Mouse (Mus musculus) frontal cortex, postnatal 10 days (tissue): ENCODE measurements around the gene Nfic.

Experiments used
- DNase-seq, 2 experiments: peaks; one replicate each; pipeline ENCODE4 v3.0.0; 2022; ENCODE audit warnings: low spot score in 2 of 2, mixed read lengths in 1 of 2

Gene Nfic

DNA sequence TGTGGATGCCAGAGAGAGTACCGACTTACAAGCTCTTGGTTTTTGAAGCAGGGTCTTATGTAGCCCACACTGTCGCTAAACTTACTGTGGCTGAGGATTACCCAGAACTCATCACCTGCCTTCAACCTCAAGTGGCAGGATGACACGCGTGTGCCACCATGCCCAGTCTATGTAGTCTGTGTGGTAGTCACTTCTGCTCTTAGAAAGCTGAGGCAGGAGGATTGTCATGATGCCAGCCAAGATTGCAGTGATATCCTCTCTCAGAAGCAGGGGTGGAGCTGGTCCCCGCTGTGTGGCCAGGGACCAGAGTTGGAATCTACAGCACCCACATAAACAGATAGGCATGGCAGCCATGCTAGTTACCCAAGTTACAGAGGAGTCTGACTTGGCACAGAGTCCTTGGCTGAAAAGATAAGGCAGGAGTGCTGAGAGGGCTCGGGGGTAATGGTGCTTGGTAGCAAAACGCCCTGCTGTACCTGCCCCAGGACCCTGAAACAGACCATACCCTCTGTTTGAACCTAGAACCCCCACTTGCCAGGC, 30.1 kb upstream of the Nfic start:
- no peak for DNase-seq

DNA sequence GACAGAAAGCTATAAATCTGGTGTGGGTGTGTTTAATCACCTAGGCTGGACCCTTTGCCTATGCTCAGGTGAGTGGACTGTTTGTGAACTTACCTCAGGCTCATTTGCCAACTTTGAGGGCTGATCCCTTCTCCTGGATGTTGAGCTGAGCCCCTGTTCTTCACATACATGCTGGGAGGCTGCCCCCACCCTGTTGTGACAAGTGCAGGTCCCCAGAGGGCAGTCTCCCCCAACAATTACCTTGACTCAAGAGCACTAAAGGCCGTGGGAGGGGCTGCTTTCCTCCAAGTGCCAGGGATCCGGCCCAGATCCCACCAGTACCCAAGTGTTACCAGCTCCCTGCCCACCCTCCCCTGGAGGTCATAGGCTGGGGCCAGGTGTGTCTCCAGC, 29.6 kb upstream of the Nfic start:
- DNase-seq: no peak

DNA sequence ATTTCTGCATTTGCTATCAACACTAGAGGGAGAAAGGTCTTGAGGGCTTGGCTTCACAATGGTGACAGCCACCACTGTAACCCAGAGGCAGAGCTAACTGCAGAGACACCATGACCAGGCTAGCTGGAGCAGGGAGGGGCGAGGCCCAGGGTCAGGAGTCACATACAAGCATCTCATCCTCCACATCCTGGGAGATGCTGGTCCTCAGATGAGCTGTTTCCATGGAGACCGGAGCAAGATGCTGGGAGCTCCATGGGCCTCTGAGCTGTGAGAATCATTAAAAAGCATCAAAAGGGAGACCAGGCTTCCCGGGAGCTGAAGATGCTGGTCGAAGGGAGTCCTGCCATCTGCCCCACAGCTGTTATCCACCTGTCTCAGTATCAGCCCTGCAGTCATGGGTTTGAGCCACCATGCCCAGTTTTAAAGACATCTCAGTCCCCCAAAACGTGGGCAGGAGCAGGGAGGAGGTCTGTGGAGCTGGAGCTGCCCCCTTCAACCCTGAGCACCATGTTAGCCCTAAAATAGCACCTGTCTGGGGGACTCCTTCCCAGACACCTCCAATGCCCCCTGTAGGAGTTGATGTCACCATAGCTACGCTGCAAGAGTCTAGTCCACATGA, 29.1 kb upstream of the Nfic start:
- no peak for DNase-seq

DNA sequence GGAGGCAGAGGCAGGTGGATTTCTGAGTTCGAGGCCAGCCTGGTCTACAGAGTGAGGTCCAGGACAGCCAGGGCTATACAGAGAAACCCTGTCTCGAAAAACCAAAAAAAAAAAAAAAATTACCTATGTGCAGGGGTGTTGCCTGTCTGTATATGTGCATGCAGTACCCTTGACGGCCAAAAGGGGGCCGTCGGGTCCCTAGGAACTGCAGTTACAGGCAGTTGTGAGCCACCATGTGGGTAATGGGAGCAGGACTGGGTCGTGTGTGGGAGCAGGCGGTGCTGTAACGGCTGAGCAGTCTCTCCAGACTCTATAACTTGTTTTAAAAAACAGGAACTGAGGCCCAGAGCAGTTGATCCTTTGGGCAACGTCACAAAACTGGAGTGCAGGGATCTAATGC, 28.5 kb upstream of the Nfic start:
- DNase-seq: no peak

DNA sequence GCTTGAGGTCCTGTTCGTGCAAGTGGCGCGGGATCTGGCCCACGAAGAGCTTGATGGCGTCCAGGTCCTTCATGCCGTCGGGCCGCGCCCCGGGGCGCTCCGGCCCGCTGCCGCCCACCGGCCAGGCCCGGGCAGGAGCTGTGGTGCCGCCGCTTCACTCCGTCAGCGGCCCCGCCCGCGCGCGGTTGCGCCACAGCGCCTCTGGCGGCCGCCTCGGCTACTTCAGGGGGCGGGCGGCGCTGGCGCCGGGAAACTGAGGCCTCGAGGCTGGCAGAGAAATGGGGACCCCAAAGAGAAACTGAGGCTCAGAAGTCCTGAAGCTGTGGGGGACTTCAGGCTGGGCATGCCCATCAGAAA, 27.1 kb upstream of the Nfic start, which contains the start of gene Celf5:
Gene Celf5, minus strand, starts transcription at position 177 of the 357 bp plus-strand sequence.
- peak in 1 of 2 experiments; percentile 72 for DNase-seq

DNA sequence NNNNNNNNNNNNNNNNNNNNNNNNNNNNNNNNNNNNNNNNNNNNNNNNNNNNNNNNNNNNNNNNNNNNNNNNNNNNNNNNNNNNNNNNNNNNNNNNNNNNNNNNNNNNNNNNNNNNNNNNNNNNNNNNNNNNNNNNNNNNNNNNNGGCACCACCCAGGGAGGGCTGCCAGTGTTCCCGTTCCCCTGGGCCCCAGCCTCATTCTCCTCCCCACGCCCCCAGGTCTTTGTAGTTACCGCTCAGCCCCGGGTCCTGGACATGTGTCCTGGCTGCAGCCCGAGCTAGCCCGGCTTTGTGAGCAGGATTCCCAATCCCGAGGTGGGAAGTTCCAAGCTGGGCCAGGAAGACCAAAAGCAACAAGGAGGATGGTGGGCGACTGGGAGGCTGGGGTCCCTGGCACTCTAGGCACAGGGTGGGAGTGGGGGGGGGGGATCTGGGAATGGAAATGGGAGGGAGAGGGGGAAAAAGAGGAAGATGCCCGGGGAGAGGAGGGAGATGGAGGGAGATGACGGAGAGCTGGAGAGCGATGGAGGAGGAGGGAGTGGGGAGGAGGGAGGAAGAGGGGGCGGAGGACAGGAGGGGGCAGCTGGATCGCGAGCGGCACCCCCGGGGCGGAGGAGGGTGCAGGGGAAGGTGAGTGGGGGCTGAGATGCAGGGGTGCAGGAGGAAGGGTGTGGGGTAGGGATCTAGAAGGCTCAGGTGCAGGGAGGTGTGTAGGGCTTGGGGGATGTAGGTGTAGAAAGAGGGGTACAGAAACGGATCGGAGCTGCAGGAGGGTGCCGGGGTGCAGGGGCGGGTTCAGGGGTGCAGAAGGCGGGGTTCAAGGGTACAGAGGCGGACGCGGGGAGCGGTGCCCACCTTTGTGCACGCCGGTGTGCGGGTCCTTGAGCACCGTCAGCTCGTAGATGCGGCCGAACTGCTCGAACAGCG, 26.4 kb upstream of the Nfic start:
- no peak for DNase-seq

DNA sequence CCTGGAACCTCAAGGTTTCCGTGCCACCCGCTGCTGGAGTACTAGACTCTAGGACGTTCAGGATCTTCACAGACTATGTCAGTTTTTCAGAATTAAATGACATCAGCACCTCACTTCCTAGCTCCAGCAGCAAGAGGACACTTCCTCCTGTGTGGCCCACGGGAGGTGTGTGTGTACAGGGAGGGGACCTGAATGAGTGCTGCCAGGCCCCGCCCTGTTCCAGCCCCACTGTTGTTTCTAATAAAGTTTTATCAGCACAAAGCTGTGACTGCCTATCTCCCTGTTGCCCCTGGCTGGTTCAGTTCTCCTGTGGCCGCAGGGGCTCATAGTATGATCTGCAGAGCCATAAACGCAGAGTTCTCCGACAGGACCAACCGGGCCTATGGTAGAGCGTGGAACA, 19.0 kb upstream of the Nfic start:
- no peak for DNase-seq

DNA sequence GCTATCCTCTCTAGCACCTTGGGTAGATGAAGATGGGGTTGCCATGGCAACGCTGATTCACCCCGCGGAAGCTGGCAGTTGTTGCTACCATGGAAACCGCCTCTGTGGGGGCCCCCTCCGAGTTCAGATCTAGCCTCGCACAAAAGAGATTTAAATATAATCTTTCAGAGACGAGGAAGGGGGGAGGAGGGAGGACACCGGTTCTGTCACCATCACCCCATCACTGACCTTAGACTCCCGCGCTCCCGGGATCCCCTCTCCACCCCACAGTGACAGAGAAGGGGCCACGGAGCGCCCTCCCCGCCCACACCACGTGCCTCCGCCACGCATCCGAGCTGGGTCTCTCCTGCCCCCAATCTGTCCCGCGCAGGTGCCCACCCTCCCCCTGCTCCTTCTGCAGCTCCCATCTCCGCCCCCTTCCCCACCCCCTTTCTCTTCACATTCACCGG, 17.6 kb upstream of the Nfic start:
- peak; percentile 87 to 91 for DNase-seq

DNA sequence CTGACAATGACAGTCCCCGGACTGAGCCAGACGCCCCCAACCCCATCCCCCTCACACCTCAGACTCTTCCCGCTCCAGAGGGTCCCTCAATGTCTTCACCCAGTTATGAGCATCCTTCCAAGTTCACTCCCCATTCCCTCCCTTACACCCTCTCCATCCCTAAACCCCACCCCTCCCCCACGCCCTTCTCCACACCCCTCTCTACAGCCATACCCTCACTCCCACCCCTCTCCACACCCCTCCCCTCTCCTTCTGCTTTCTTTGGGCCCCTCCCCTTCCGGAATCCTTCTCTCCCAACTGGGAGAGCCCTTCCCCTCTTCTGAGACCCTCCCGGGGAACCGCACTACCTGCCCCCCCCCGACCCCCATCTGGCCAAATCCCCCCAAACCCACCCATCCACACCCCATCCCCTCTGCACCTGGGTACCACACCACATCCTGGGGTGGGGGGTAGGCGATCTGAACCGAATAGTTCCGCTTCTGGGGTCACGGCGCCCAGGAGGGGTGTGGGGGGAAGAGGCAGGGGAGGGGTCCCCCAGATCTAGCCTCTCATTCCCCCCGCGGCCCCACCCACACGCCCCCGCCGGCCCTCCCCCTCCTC, 17.1 kb upstream of the Nfic start:
- no peak for DNase-seq

DNA sequence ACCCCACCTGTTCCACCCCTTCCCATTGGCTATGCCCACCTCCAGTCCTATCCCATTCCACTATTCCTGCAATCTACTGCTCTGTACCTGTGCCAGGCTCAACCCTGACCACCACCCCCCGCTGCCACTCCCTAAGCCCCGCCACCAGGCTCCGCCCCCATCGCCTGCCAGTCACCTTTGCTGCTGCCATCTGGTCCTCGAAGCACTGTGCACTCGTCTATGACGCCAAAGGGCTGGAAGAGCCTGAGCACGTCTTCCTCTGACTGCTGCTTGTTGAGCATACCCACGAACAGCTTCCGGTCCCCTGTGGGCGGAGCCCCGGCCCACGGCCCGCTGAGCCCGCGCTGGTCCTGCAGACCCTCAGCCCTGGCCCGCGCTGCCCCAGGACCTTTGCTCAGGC, 15.0 kb upstream of the Nfic start:
- DNase-seq: no peak

DNA sequence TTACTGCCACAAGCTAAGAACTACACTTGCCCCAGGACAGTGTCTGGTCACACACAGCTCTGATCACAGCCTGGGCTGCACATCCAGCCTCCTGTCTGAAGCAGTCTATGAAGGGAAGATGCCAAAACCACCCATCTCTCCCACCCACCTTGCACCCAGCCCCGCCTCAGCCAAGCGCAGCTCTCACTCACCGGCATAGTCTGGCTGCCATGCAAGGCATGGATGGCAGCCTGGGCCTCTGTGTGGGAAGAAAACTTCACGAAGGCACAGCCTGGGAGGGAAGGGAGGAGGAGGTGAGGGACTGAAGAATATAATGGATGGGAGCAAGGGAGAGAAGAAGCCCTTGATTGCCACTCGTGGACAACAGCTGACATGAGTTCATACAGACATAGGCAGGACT, 13.8 kb upstream of the Nfic start:
- DNase-seq: no peak

DNA sequence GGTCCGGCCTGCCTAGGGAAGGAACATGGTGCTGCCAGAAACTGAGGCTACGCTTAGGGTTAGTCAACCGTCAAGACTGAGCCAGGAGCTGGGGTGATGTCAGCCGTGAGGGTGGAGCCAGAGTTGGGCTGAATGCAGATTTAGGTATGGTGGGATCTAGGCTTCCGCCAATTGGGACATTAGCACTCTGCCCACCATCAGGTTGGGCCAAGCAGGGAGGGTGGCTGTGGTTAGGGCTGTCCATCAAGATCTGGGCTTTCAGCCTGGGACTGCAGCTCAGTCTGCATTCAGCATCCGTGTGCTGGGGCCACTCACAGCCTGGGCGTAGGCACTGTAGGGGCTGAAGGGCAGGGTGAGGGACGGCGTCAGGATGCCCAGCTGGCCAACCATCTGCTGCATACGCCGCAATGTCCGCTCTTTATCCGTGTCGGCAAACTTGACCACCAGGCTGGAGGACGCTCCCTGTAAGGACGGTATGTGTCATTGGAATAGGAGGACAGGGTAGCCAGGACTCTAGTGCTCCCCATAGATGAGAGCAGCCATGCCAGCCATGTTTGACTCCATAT, 12.3 kb upstream of the Nfic start:
- no peak for DNase-seq

DNA sequence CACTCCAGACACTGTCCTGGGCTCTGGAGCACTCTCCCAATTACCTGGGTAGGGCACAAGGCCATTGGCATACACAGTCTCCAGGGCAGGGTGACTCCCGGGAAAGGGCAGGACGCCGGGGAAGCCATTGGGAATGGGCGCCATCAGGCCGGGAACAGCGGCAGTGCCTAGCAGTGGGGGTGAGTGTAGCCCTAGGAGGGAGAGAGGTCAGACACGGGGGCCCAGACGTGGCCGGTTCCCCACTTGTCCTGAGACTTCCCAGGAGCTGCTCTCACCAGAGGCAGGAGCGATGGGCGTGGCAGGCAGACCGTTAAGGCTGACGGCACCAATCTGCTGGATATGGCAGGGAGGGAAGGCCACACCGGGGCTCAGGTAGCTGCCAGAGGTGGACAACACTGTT, 11.4 kb upstream of the Nfic start:
- DNase-seq: peak in 1 of 2 experiments; percentile 13

DNA sequence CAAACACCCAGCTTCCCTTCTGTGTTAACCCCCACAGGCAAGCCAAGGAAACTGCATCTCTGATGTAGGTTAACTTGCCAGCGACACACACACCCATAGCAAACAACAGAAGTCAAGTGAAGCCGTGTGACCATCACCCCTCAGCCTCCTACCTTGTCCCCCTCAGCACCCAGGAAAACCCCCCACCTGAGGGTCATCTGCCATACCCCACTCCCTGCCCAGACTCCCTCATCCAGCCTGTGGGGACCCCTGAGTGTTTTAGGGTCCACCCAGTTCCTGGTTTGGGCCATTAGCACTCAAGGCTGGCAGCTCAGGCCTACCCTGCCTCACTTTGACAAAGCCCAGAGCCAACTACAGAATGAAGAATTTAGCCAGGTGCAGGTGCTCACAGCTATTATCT, 10.6 kb upstream of the Nfic start:
- DNase-seq: peak in 1 of 2 experiments; percentile 6

DNA sequence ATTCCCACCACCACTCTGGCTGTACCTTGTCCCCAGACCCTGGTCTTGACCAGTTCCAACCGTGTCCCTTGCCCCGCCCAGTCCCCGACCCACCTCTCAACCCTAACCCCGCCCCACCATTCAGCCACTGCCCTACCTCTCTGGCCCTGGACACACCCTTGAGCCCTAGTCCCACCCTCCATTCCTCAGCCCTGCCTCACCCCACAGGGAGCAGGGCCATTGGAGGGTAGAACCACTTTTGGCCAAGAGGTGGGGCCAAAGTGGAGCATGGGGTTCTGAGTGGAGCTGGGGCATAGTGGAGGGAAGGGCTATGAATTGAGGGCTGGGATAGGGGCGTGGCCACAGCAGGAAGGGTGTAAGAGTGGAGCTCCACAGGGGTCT, 9.8 kb upstream of the Nfic start:
- DNase-seq: peak in 1 of 2 experiments; percentile 23

DNA sequence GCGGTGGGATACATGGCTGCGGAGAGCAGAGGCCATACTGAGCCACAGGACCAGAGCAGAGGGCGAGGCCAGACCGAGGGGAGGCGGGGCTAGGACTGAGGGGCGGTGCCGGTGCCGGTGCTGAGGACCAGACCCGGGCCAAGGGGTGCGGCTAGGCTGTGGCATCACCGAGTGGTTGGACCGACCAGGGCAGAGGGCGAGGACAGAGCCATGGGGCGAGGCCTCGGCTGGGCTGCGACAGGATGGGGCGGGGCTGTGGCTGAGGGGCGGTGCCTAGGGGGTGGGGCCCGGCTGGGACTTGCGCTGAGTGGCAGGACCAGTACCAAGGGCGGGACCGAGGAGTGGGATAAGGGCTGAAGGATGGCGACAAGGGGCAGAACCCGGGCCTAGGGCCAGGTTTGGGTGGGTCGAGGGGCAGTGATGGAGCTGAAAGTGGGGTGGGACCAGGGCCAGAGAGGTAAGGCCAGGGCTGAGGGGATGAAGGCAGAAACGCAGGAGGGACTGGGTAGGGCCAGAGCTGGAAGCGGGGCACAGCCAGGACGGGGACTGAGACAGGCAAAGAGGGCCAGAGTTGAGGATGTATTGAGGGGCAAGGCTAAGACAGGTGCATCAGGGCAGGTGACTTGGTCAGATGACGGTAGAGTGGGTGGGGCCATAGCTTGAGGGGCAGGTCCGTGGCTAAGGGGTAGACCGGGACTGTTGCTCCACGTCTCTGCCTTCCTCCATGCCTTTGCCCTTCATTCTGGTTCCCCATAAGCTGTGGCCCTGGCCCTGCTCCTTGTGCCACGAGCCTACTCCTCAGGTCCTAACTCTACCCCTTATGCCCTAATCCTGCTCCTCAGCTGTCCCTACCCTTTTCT, 9.2 kb upstream of the Nfic start:
- peak in 1 of 2 experiments; percentile 41 for DNase-seq

DNA sequence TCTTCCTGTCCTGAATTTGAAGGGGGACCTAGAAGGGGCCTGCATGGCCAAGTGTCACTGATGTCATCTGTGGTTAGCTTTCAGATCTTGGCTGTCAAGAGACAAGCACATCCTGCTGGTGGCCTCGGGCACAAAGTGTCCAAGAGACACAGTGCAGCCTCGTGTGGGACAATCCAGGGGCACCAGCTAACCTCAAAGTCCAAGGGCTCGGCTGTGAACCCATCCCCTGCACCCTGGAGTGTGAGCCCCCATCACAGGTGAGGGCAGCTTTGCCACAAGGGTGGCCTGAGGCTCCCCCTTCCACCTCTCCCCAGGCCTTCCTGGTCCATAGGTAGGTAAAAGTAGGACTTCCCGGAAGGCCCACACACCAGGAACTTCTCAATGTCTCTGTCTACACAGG, 8.1 kb upstream of the Nfic start:
- DNase-seq: peak in 1 of 2 experiments; percentile 6

DNA sequence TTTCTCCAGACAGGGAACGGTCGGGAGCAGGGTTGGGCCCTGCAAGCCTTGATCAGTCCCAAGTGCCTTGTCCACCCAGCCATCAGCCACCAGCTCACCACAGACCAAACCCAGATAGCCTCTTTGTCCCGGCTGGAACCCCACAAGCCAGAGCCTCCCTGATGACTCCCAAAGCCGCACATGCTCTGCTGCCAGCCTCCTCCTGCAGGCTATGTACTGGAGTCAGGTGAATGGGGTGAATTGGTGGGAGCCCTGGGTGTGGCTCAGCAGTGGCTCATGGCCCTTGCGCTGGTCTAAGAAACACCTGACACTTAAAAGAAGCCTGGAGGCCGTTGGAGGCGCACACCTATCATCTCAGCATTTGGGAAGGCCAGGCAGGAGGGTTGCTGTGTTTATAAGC, 7.5 kb upstream of the Nfic start:
- peak in 1 of 2 experiments; percentile 10 for DNase-seq

DNA sequence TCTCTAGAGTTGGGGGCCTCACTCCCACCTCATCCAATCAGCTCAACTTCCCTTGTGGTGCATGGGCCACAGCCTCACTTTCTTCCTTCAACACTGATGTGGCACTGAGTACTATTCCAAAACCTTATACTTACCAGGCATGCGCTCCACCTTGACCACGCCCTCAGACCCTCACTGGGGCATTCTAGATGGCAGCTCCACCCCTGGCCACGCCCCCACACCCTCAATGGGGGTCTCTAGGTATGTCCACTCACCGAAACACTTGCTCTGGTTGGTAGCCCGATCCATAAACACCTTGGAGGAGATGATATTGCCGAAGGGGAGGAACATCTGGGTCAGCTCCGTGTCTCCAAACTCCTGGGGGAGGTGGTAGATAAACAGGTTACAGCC, 7.0 kb upstream of the Nfic start:
- peak in 1 of 2 experiments; percentile 15 for DNase-seq

DNA sequence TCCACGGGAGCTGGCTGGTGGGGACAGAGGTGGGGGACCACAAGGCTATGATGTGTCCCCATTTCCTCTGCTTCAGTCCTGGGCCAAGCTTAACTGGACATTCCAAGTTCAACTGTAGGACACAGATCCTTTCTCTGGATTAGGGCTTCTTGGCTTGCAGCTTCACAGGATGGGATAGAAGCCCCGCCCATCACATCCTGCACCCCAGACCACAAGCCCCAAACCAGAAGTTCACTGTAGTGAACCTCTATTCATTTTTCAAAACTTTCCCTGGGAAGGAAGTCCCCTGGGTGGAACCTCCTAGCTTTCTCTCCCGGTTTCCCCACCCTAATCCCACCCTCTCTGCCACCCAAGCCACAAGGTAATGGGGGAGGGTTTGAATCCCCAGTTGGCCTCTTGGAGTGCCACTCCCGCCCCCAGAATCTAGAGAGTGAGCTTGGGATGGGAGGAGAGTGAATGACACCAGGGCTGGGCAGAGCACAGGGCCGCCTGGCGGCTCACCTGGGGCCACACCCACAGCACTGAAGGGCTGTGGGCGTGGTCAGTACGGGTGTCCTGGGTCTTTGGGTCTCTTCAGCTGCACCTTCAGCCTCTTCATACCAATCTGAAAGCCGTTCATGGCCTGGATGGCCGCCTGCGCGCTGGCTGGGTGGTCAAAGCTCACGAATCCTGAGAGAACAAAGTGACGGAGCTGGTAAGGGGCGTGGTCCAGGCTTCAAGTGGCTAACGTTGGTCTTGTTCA, 6.4 kb upstream of the Nfic start:
- DNase-seq: peak in 1 of 2 experiments; percentile 5
